Mouse (Mus musculus) midbrain, embryonic 11.5 days (tissue): ENCODE results near the gene Gpbp1. TPM values are rescaled to one million over a fixed set of nuclear protein-coding genes. Genes with fewer than 3 reads are reported as not detected.
A peak's percentile ranks its signal among the peaks of the same experiment; 100 is the strongest.

Source experiments
- ATAC-seq: fragments of 200-750 bp; cut with Nextera tagmentation; 2 replicates; pipeline ENCODE4 v1.8.0; 2017; ENCODE audit warnings: moderate TSS enrichment, moderate library complexity; ENCODE audit not compliant: low FRiP score
- DNase-seq: peaks from one replicate; pipeline ENCODE4 v3.0.0; 2015; ENCODE audit warnings: low spot score; ENCODE audit errors: missing footprints
- H3K27ac ChIP-seq: fragments of 300-500 bp; sonication (generic); 2 replicates; pipeline ENCODE4 v1.5.1; 2014; ENCODE audit warnings: low read depth, low read length
- H3K27me3 ChIP-seq: fragments of 300-500 bp; sonication (generic); 2 replicates; pipeline ENCODE4 v1.6.1; 2014; ENCODE audit warnings: mild to moderate bottlenecking, low read length, moderate library complexity, mixed read lengths; ENCODE audit not compliant: control insufficient read depth, insufficient read depth
- H3K36me3 ChIP-seq: fragments of 300-500 bp; sonication (generic); 2 replicates; pipeline ENCODE4 v1.6.1; 2014; ENCODE audit warnings: mild to moderate bottlenecking, low read length, moderate library complexity, mixed read lengths; ENCODE audit not compliant: control insufficient read depth, insufficient read depth
- H3K4me1 ChIP-seq: fragments of 300-500 bp; sonication (generic); 2 replicates; pipeline ENCODE4 v1.6.1; 2014; ENCODE audit warnings: low read length; ENCODE audit not compliant: control insufficient read depth, insufficient read depth
- H3K4me2 ChIP-seq: fragments of 300-500 bp; sonication (generic); 2 replicates; pipeline ENCODE4 v1.6.1; 2014; ENCODE audit warnings: mild to moderate bottlenecking, moderate library complexity
- H3K4me3 ChIP-seq: fragments of 300-500 bp; sonication (generic); 2 replicates; pipeline ENCODE4 v1.5.1; 2014; ENCODE audit warnings: low read depth, low read length
- H3K9ac ChIP-seq: fragments of 300-500 bp; sonication (generic); 2 replicates; pipeline ENCODE4 v1.6.1; 2014; ENCODE audit warnings: low read length
- H3K9me3 ChIP-seq: fragments of 300-500 bp; sonication (generic); 2 replicates; pipeline ENCODE4 v1.6.1; 2016; ENCODE audit warnings: low read length; ENCODE audit not compliant: control insufficient read depth
- WGBS: fragments of 180-500 bp; shearing (Covaris S2); extraction: QIAGEN DNeasy Blood & Tissue Kit; methylation state at CpG from one replicate; pipeline ENCODE4 v1.1.7; 2014; 5-methylcytosine and 5-hydroxymethylcytosine counted together
- polyA plus RNA-seq: library from polyadenylated mRNA; unstranded; fragments of >200 nt; fragmentation: Nextera tagmentation; extraction: Ambion mirVana; gene quantifications from 2 replicates; pipeline ENCODE4 v1.2.1, GENCODE M21; 2014

The Gpbp1 gene
- 153 and 159 TPM in 2 replicates for polyA plus RNA-seq

GRCm38 (mm10) chr13:111489802-111490723 lies at the start of gene Gpbp1:
TSS of gene Gpbp1 (minus strand) at chr13:111490111.
- H3K36me3 ChIP-seq = no peaks in the 10 kb centered on the region
- peak within 1 kb of the TSS; percentile 97 for H3K4me3 ChIP-seq
- H3K4me2 ChIP-seq = peak within 1 kb of the TSS; percentile 69
- no peaks in the 10 kb centered on the region for H3K9me3 ChIP-seq
- peaks cover 19% of the 10 kb centered on the region for H3K27me3 ChIP-seq
- H3K4me1 ChIP-seq = peaks cover 14% of the 10 kb centered on the region
- ATAC-seq (peak; percentile 96), DNase-seq (peak; percentile 100)
- under 1% methylated on average over 88 of the region's 109 CpGs for WGBS
- H3K27ac ChIP-seq = peak within 1 kb of the TSS; percentile 97
- H3K9ac ChIP-seq = peak within 1 kb of the TSS; percentile 93

- Histone ChIP-seq H3K9me3 (no peaks in the 10 kb centered on the region), H3K4me1 (no peaks in the 10 kb centered on the region), H3K27me3 (no peaks in the 10 kb centered on the region), H3K9ac (no peak overlapping the region), H3K4me2 (no peak overlapping the region), H3K27ac (no peak overlapping the region), H3K4me3 (no peak overlapping the region), H3K36me3 (no peaks in the 10 kb centered on the region)
- 82% methylated on average over 9 of the region's 9 CpGs for WGBS
- no peak for ATAC-seq
- DNase-seq = no peak
These were observed 47.8 kb upstream of the Gpbp1 start for GRCm38 (mm10) chr13:111537718-111538117.

GRCm38 (mm10) chr13:111536207-111536887 lies 46.4 kb upstream of the Gpbp1 start:
- Histone ChIP-seq H3K9me3 (no peaks in the 10 kb centered on the region), H3K27me3 (no peaks in the 10 kb centered on the region), H3K4me3 (no peak overlapping the region), H3K27ac (no peak overlapping the region), H3K4me2 (no peak overlapping the region), H3K9ac (no peak overlapping the region), H3K4me1 (no peaks in the 10 kb centered on the region), H3K36me3 (no peaks in the 10 kb centered on the region)
- DNase-seq (no peak), ATAC-seq (no peak)
- 86% methylated on average over 6 of the region's 6 CpGs for WGBS

GRCm38 (mm10) chr13:111534131-111534530 lies 44.2 kb upstream of the Gpbp1 start:
- DNase-seq = no peak
- Histone ChIP-seq H3K9me3 (no peaks in the 10 kb centered on the region), H3K9ac (no peak overlapping the region), H3K4me1 (no peaks in the 10 kb centered on the region), H3K4me3 (no peak overlapping the region), H3K4me2 (no peak overlapping the region), H3K27me3 (no peaks in the 10 kb centered on the region), H3K27ac (no peak overlapping the region), H3K36me3 (no peaks in the 10 kb centered on the region)
- WGBS = 73% methylated on average over 6 of the region's 6 CpGs
- no peak for ATAC-seq

GRCm38 (mm10) chr13:111532178-111532948 lies 42.5 kb upstream of the Gpbp1 start:
- H3K9me3 ChIP-seq = no peaks in the 10 kb centered on the region
- H3K36me3 ChIP-seq = no peaks in the 10 kb centered on the region
- no peak overlapping the region for H3K27ac ChIP-seq
- no peaks in the 10 kb centered on the region for H3K4me1 ChIP-seq
- DNase-seq (no peak), ATAC-seq (no peak)
- no peak overlapping the region for H3K4me3 ChIP-seq
- no peak overlapping the region for H3K4me2 ChIP-seq
- no peak overlapping the region for H3K9ac ChIP-seq
- H3K27me3 ChIP-seq = no peaks in the 10 kb centered on the region
- 93% methylated on average over 16 of the region's 16 CpGs for WGBS

GRCm38 (mm10) chr13:111531701-111532100 lies 41.8 kb upstream of the Gpbp1 start:
- Histone ChIP-seq H3K9me3 (no peaks in the 10 kb centered on the region), H3K4me2 (no peak overlapping the region), H3K36me3 (no peaks in the 10 kb centered on the region), H3K27me3 (no peaks in the 10 kb centered on the region), H3K9ac (no peak overlapping the region), H3K4me1 (no peaks in the 10 kb centered on the region), H3K27ac (no peak overlapping the region), H3K4me3 (no peak overlapping the region)
- 74% methylated on average over 1 of the region's 1 CpGs for WGBS
- ATAC-seq = no peak
- DNase-seq = no peak

GRCm38 (mm10) chr13:111524277-111524676 lies 34.4 kb upstream of the Gpbp1 start:
- no peak for DNase-seq
- no peak for ATAC-seq
- no peak overlapping the region for H3K4me2 ChIP-seq
- H3K36me3 ChIP-seq = no peaks in the 10 kb centered on the region
- no peaks in the 10 kb centered on the region for H3K9me3 ChIP-seq
- no peaks in the 10 kb centered on the region for H3K4me1 ChIP-seq
- no peak overlapping the region for H3K27ac ChIP-seq
- no peak overlapping the region for H3K9ac ChIP-seq
- no peak overlapping the region for H3K4me3 ChIP-seq
- H3K27me3 ChIP-seq = no peaks in the 10 kb centered on the region
- 90% methylated on average over 2 of the region's 2 CpGs for WGBS

GRCm38 (mm10) chr13:111522336-111522735 lies 32.4 kb upstream of the Gpbp1 start:
- no peak for DNase-seq
- H3K27ac ChIP-seq = no peak overlapping the region
- H3K9ac ChIP-seq = no peak overlapping the region
- ATAC-seq = no peak
- H3K4me2 ChIP-seq = no peak overlapping the region
- H3K36me3 ChIP-seq = no peaks in the 10 kb centered on the region
- 87% methylated on average over 9 of the region's 9 CpGs for WGBS
- H3K27me3 ChIP-seq = no peaks in the 10 kb centered on the region
- H3K9me3 ChIP-seq = no peaks in the 10 kb centered on the region
- H3K4me1 ChIP-seq = no peaks in the 10 kb centered on the region
- H3K4me3 ChIP-seq = no peak overlapping the region
